Mouse (Mus musculus) cerebellum, adult 2 months (tissue): ENCODE measurements around the gene Pcbp4.

Experiments used
- CTCF ChIP-seq: fragments of 200-500 bp; IDR thresholded peaks from 2 replicates; pipeline ENCODE4 v1.5.1; 2011; ENCODE audit warnings: low read depth, mild to moderate bottlenecking, control low read depth, low read length, moderate library complexity, borderline replicate concordance; ENCODE audit not compliant: insufficient read depth
- POLR2A ChIP-seq: fragments of 200-500 bp; IDR thresholded peaks from 2 replicates; pipeline ENCODE4 v1.6.1; 2011; ENCODE audit warnings: low read length, control low read depth, borderline replicate concordance; ENCODE audit not compliant: insufficient read depth

GRCm38 (mm10) chr9:106482578-106483115 is 29.6 kb downstream of the Pcbp4 start:
- no peak for TF ChIP-seq POLR2A
- no peak for TF ChIP-seq CTCF
